Mouse (Mus musculus) G1E-ER4 (cell line): Measurements from ENCODE around the gene Mbd4. TPM values are rescaled to one million over a fixed set of nuclear protein-coding genes. Genes with fewer than 3 reads are reported as not detected.

Source experiments
- GATA1 ChIP-seq: IDR thresholded peaks from one replicate; pipeline ENCODE4 v1.8.0; 2012; ENCODE audit warnings: low read length, inconsistent platforms
- polyA plus RNA-seq: library from polyadenylated mRNA; stranded (reverse); fragments of >175 nt; gene quantifications from 2 replicates; pipeline ENCODE4 v1.2.3, GENCODE M21; 2012

Gene Mbd4
- polyA plus RNA-seq, 1 experiment, result 1.1 TPM

- no peak for TF ChIP-seq GATA1
Measured at GRCm38 (mm10) chr6:115877239-115877638, 24.1 kb upstream of the Mbd4 start.

- TF ChIP-seq GATA1, result no peak
Measured at GRCm38 (mm10) chr6:115865246-115865645, 12.1 kb upstream of the Mbd4 start.

- TF ChIP-seq GATA1, result no peak
Measured at GRCm38 (mm10) chr6:115863340-115863841, 10.2 kb upstream of the Mbd4 start.

DNA sequence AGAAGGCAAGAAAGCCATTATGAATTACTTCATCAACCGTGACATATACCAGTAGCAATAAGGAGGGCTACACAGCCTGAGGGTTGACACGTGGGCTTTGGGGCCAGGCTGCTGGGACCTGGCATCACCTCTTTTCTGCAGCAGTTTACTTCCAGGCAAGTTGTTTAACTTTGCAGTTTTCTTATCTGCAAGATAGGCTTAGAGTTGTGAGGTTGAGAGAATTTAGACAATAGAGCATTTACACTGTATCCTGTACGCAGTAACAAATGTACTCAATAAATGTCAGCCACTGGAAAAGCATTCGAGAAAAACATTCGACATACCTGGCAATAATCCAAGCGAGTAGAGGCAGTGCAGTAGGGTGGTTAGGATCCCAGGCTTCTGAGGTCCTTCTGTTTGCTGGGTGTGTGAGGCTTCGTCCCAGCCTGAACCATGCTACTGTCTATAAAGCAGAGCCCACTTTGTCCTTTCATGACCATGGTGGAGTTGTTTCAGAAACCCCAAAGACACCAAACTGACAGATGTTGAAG, 6.9 kb upstream of the Mbd4 start:
- TF ChIP-seq GATA1, result no peak

DNA sequence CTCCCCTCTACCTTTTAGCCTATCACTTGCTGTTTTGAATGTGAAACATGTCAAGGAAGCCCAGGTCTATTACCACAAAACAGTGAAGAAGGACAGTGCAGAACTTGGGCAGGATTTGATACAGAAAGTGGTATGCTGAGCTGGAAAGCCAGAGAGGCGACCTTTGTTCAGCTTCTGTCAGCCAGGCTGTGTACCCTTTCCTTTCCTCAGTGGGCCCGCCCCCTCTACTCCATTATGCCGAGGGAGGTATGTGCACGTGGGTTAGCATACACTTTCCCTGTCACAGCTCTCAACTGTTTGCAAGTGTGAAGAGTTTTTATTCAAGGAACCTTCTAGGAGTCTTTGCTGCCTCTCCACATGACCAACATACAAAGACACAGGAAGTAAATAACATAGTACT, 6.1 kb upstream of the Mbd4 start:
- no peak for TF ChIP-seq GATA1

DNA sequence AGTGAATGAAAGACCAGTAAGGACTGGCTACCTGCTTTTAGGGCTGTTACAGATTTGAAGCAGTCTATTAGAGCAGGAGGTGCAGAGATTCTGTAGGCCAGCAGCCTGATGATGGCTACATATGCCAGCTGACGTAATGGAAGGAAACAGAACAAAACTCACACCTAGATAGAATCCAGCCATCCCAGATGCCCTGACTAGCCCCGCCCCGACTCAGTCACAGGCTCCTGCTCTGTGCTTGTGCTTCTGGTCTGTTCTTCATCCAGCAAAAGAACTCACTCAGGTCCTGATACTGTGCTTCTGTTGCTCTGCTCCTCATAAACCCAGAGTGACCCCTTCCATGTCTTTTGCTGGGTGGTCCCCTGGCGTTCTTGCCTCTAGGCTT, 3.2 kb upstream of the Mbd4 start:
- TF ChIP-seq GATA1, result no peak

DNA sequence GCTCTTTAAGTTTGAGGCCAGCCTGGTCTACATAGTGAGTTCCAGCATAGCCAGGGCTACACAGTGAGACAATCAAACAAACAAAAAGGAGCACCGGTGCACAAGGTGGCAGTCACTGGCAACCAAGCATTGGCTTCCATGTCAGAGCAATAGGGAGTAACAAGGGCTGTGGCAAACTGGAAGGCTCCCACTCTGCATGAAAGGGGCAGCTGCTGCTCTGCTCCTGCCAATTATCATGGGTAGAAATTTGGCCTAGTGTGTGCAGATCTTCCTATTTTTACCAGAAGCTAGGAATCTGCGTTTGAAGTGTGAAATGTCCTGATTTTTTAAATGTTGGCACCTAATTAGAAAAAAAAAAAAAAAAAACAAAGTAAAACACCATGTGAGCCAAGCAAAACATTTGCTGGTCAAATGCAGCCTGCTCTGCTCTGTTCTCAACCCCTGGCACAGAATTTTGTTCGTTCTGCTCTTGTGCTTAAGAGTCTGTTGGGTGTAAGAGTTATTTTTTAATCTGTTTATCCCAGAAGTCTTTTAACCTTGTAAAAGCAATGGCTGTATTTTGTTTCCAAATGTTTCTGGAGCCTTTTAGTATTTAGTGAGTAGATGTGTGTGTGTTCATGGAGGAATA, 2.7 kb upstream of the Mbd4 start:
- TF ChIP-seq GATA1, result no peak

DNA sequence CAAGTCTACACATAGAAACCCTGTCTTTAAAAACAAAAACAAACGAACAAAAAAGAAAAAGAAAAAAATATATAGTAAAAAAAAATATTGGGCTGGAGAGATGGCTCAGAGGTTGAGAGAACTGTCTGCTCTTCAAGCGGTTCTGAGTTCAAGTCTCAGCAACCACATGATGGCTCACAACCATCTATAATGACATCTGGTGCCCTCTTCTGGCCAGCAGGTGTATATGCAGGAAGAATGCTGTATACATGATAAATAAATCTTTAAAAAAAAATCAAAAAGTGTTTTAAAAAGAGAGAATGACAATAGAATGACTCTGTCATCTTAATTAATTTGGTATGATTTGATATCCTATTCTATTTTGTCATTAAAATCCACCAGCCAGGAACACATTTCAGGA, 1.3 kb upstream of the Mbd4 start:
- TF ChIP-seq GATA1, result no peak

DNA sequence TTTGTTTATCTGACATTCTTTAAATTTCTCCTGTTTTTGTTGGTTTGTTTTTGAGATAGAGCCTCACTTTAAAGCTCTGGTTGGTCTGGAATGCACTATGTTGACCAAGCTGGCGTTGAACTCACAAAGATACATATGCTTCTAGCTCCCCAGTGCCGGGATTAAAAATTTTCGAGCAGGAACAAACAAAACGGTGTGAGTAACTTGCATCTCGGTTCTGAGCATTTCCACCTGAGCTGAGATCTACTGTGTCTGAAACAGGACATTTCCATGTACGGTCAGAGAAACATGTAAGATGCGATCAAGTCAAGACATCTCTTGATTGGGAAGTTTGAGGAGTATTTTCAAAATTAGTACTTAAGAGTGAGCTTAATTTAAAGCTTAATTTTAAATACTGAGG, 814 bp upstream of the Mbd4 start:
- TF ChIP-seq GATA1, result no peak

DNA sequence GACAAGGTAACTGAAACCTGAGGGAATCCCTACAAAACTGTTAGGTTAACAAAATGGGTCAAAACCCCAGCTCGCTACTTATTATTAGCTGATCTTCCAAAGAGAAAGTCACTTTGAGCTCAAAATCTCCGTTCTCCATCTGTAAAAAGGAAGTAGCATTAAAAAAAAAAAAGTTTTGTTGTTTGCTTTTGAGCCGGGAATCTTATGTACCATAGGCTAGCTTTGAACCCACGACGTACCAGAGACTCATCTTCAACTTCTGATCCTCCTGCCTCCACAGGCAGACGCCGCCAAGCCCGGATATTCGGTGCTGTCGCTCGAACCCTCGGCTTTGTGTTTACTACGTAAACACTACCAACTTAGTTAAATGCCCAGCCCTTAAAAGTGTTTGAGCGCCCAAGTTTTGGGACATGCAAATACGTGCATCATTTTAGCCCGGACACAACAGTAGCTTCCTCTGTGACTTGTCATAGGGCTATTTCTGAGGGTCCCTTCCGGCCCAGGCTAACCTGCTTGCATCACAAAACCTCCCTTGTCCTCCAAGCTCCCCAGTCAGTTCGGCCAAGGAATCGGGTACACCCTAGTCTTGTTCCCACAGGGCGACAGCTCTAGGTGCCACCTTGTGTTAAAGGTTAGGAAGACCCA, 603 bp downstream of the Mbd4 start:
- TF ChIP-seq GATA1, result no peak

GRCm38 (mm10) chr6:115848598-115849304, 4.4 kb downstream of the Mbd4 start:
- TF ChIP-seq GATA1, result no peak

- no peak for TF ChIP-seq GATA1
Measured at GRCm38 (mm10) chr6:115846640-115847411, 6.3 kb downstream of the Mbd4 start.

DNA sequence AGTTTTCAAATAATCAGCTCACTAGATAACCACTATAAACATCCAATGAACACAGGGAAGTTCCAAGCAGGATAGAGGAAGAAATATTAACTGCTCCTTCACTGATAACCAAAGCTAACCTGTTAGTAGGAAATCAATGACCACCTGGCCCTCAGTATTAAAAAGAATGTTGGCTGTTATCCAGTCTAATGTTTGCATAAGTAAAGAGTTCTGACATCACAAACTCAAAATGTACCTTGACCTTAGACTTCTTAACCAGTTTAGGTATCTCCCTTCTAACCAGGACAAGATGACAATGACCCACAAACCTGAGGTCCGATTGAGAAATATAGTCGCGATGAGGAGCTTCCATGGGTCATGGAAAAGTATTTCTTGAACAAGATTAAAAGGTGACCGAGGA, 8.2 kb downstream of the Mbd4 start:
- no peak for TF ChIP-seq GATA1

DNA sequence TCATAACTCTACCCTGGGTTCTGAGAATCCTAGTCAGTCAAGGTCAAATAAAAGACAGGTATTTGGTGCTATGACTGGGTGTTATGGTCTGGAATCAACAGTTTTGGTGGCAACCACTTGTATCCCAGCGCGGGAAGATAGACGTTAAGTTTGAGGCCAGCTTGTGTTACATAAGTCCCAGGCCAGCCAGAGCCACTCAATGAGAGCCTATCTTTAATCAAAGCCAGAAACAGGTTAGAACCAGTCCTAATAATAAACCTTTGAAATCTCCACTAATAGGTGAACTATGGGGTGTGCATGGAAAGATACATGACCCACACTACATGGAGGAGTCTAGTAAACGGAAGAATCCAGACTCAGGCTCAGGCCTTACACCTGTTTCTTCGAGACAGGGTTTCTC, 14.4 kb downstream of the Mbd4 start:
- no peak for TF ChIP-seq GATA1

DNA sequence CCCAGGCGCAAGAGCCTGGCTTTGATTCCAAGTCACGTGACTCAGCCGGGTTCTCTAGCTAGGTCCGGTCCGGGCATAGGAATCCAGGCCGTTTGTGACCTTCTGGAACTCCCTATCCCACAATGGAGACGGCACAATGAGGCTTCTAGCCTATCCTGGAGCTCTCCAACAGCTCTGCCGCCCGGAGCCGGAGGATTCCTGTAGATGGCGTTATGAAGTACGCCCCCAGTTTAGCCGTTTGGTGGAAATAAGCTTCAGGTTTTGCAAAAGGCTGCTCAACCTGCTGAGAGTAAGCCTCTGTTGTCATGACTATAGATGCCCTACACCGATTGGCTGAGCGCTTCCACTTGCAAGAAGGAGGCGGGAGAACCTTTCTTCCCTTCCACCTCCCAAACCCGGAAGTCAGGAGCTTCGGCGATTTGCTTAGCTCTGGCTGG, 15.0 kb downstream of the Mbd4 start, which contains the start of gene Efcab12:
Gene Efcab12 (minus strand): TSS at position 252 of the 437 bp plus-strand sequence.
- no peak for TF ChIP-seq GATA1
